Mouse (Mus musculus) spleen, adult 2 months (tissue): ENCODE results near the gene Ermp1.

Experiments
- CTCF ChIP-seq: fragments of 200-500 bp; IDR thresholded peaks from 2 replicates; pipeline ENCODE4 v1.5.1; 2011; ENCODE audit warnings: mild to moderate bottlenecking, inconsistent platforms; ENCODE audit not compliant: insufficient read depth, insufficient read length, insufficient replicate concordance; ENCODE audit errors: extremely low read depth
- POLR2A ChIP-seq: fragments of 200-500 bp; IDR thresholded peaks from 2 replicates; pipeline ENCODE4 v1.6.1; 2011; ENCODE audit warnings: low read depth, low read length, inconsistent platforms

- TF ChIP-seq CTCF: no peak
- no peak for TF ChIP-seq POLR2A
These were observed 46.9 kb upstream of the Ermp1 start for GRCm38 (mm10) chr19:29695071-29695470.
